Mouse (Mus musculus): ENCODE results near the gene Naif1. TPM values are rescaled to one million over a fixed set of nuclear protein-coding genes. Genes with fewer than 3 reads are reported as not detected.
A peak's percentile ranks its signal among the peaks of the same experiment; 100 is the strongest.

Gene Naif1
- polyA plus RNA-seq, 1 experiment from 2014 or later: 5.8 TPM

GRCm38 (mm10) chr2:32448480-32448879, 1.8 kb upstream of the Naif1 start:
- Histone ChIP-seq H3K4me2 (no peak overlapping the region), H3K4me1 (replicated peaks) (peaks cover 40% of the 10 kb centered on the region), H3K9ac (no peak overlapping the region), H3K27ac (replicated peaks) (no peak overlapping the region), H3K4me3 (no peak overlapping the region), H3K27me3 (no peaks in the 10 kb centered on the region), H3K9me3 (no peaks in the 10 kb centered on the region), H3K36me3 (no peaks in the 10 kb centered on the region)
- 92% methylated on average over 1 of the region's 1 CpGs for WGBS
- ATAC-seq (ENCODE audit: low FRiP score, low read depth): no peak

GRCm38 (mm10) chr2:32450881-32451844, 906 bp downstream of the Naif1 start, which contains the start of gene Slc25a25:
TSS of gene Slc25a25 (minus strand) at chr2:32451445.
- Histone ChIP-seq H3K4me1 (replicated peaks) (peaks cover 45% of the 10 kb centered on the region), H3K27ac (replicated peaks) (peak within 1 kb of the TSS; percentile 92), H3K27me3 (no peaks in the 10 kb centered on the region), H3K9ac (peak within 1 kb of the TSS; percentile 70), H3K36me3 (peaks cover 4% of the 10 kb centered on the region; the same call in 1 of the 2 replicates), H3K4me2 (peak within 1 kb of the TSS; percentile 70), H3K4me3 (peak within 1 kb of the TSS; percentile 70), H3K9me3 (no peaks in the 10 kb centered on the region)
- ATAC-seq (ENCODE audit: low FRiP score, low read depth): peak; percentile 91
- WGBS: under 1% methylated on average over 97 of the region's 103 CpGs

GRCm38 (mm10) chr2:32451870-32452372, 1.7 kb downstream of the Naif1 start:
- Histone ChIP-seq H3K36me3 (peaks cover 4% of the 10 kb centered on the region; the same call in 1 of the 2 replicates), H3K9me3 (no peaks in the 10 kb centered on the region), H3K4me1 (replicated peaks) (peaks cover 45% of the 10 kb centered on the region), H3K4me2 (peak overlapping the region; percentile 70), H3K9ac (peak overlapping the region; percentile 43), H3K4me3 (peak overlapping the region; percentile 70), H3K27me3 (no peaks in the 10 kb centered on the region), H3K27ac (replicated peaks) (peak overlapping the region; percentile 92)
- under 1% methylated on average over 25 of the region's 25 CpGs for WGBS
- peak; percentile 97 for ATAC-seq (ENCODE audit: low FRiP score, low read depth)

GRCm38 (mm10) chr2:32452441-32452971, 2.2 kb downstream of the Naif1 start:
- Histone ChIP-seq H3K4me1 (replicated peaks) (peaks cover 45% of the 10 kb centered on the region), H3K36me3 (peaks cover 4% of the 10 kb centered on the region; the same call in 1 of the 2 replicates), H3K9me3 (no peaks in the 10 kb centered on the region), H3K4me2 (peak overlapping the region; percentile 47), H3K27ac (replicated peaks) (peak overlapping the region; percentile 56), H3K4me3 (peak overlapping the region; percentile 70), H3K27me3 (no peaks in the 10 kb centered on the region), H3K9ac (no peak overlapping the region)
- 93% methylated on average over 16 of the region's 16 CpGs for WGBS
- ATAC-seq (ENCODE audit: low FRiP score, low read depth): peak; percentile 0; the same call in 1 of the 2 replicates

- Histone ChIP-seq H3K9me3 (no peaks in the 10 kb centered on the region), H3K27ac (replicated peaks) (no peak overlapping the region), H3K4me3 (no peak overlapping the region), H3K4me2 (no peak overlapping the region), H3K9ac (no peak overlapping the region), H3K36me3 (peaks cover 4% of the 10 kb centered on the region; the same call in 1 of the 2 replicates), H3K4me1 (replicated peaks) (peaks cover 35% of the 10 kb centered on the region), H3K27me3 (no peaks in the 10 kb centered on the region)
- no peak for ATAC-seq (ENCODE audit: low FRiP score, low read depth)
- WGBS: 88% methylated on average over 5 of the region's 5 CpGs
Observed at GRCm38 (mm10) chr2:32453641-32454303, 3.5 kb downstream of the Naif1 start.

- no peaks in the 10 kb centered on the region for H3K9me3 ChIP-seq
- H3K4me2 ChIP-seq: no peak overlapping the region
- peaks cover 31% of the 10 kb centered on the region for H3K4me1 ChIP-seq (replicated peaks)
- H3K9ac ChIP-seq: no peak overlapping the region
- H3K27me3 ChIP-seq: no peaks in the 10 kb centered on the region
- H3K4me3 ChIP-seq: no peak overlapping the region
- H3K36me3 ChIP-seq: peaks cover 4% of the 10 kb centered on the region; the same call in 1 of the 2 replicates
- ATAC-seq (ENCODE audit: low FRiP score, low read depth): no peak
- WGBS: 84% methylated on average over 10 of the region's 10 CpGs
- no peak overlapping the region for H3K27ac ChIP-seq (replicated peaks)
Observed at GRCm38 (mm10) chr2:32454633-32455032, 4.4 kb downstream of the Naif1 start.

GRCm38 (mm10) chr2:32455101-32455500, 4.8 kb downstream of the Naif1 start:
- Histone ChIP-seq H3K4me3 (no peak overlapping the region), H3K36me3 (peaks cover 4% of the 10 kb centered on the region; the same call in 1 of the 2 replicates), H3K4me2 (no peak overlapping the region), H3K27ac (replicated peaks) (no peak overlapping the region), H3K9me3 (no peaks in the 10 kb centered on the region), H3K27me3 (no peaks in the 10 kb centered on the region), H3K4me1 (replicated peaks) (peaks cover 26% of the 10 kb centered on the region), H3K9ac (no peak overlapping the region)
- ATAC-seq (ENCODE audit: low FRiP score, low read depth): no peak
- WGBS: 91% methylated on average over 8 of the region's 8 CpGs

GRCm38 (mm10) chr2:32458300-32458699, 8.0 kb downstream of the Naif1 start:
- Histone ChIP-seq H3K27ac (replicated peaks) (no peak overlapping the region), H3K4me1 (replicated peaks) (peaks cover 6% of the 10 kb centered on the region), H3K4me2 (no peak overlapping the region), H3K9me3 (no peaks in the 10 kb centered on the region), H3K36me3 (peaks cover 4% of the 10 kb centered on the region; the same call in 1 of the 2 replicates), H3K4me3 (no peak overlapping the region), H3K9ac (no peak overlapping the region), H3K27me3 (no peaks in the 10 kb centered on the region)
- WGBS: 85% methylated on average over 2 of the region's 2 CpGs
- ATAC-seq (ENCODE audit: low FRiP score, low read depth): no peak

GRCm38 (mm10) chr2:32459657-32460056, 9.4 kb downstream of the Naif1 start:
- 93% methylated on average over 2 of the region's 2 CpGs for WGBS
- no peak overlapping the region for H3K4me2 ChIP-seq
- H3K27ac ChIP-seq (replicated peaks): no peak overlapping the region
- no peak for ATAC-seq (ENCODE audit: low FRiP score, low read depth)
- H3K4me1 ChIP-seq (replicated peaks): no peaks in the 10 kb centered on the region
- no peaks in the 10 kb centered on the region for H3K9me3 ChIP-seq
- H3K36me3 ChIP-seq: peaks cover 4% of the 10 kb centered on the region; the same call in 1 of the 2 replicates
- H3K9ac ChIP-seq: no peak overlapping the region
- H3K27me3 ChIP-seq: no peaks in the 10 kb centered on the region
- H3K4me3 ChIP-seq: no peak overlapping the region

GRCm38 (mm10) chr2:32463773-32464172, 13.5 kb downstream of the Naif1 start:
- Histone ChIP-seq H3K36me3 (no peaks in the 10 kb centered on the region), H3K4me1 (replicated peaks) (no peaks in the 10 kb centered on the region), H3K4me3 (no peak overlapping the region), H3K9me3 (no peaks in the 10 kb centered on the region), H3K9ac (no peak overlapping the region), H3K27me3 (no peaks in the 10 kb centered on the region), H3K27ac (replicated peaks) (no peak overlapping the region), H3K4me2 (no peak overlapping the region)
- no peak for ATAC-seq (ENCODE audit: low FRiP score, low read depth)
- WGBS: 68% methylated on average over 2 of the region's 2 CpGs

- Histone ChIP-seq H3K4me3 (no peak overlapping the region), H3K27ac (replicated peaks) (no peak overlapping the region), H3K36me3 (no peaks in the 10 kb centered on the region), H3K9me3 (no peaks in the 10 kb centered on the region), H3K4me1 (replicated peaks) (no peaks in the 10 kb centered on the region), H3K9ac (no peak overlapping the region), H3K27me3 (no peaks in the 10 kb centered on the region), H3K4me2 (no peak overlapping the region)
- ATAC-seq (ENCODE audit: low FRiP score, low read depth): no peak
- WGBS: 72% methylated on average over 6 of the region's 6 CpGs
Observed at GRCm38 (mm10) chr2:32464212-32464891, 14.1 kb downstream of the Naif1 start.
